Mouse (Mus musculus): ENCODE results near the gene Tenm4. TPM values are rescaled to one million over a fixed set of nuclear protein-coding genes. Genes with fewer than 3 reads are reported as not detected.

The Tenm4 gene
- polyA plus RNA-seq, 1 experiment from 2014 or later, result 11.4 TPM

DNA sequence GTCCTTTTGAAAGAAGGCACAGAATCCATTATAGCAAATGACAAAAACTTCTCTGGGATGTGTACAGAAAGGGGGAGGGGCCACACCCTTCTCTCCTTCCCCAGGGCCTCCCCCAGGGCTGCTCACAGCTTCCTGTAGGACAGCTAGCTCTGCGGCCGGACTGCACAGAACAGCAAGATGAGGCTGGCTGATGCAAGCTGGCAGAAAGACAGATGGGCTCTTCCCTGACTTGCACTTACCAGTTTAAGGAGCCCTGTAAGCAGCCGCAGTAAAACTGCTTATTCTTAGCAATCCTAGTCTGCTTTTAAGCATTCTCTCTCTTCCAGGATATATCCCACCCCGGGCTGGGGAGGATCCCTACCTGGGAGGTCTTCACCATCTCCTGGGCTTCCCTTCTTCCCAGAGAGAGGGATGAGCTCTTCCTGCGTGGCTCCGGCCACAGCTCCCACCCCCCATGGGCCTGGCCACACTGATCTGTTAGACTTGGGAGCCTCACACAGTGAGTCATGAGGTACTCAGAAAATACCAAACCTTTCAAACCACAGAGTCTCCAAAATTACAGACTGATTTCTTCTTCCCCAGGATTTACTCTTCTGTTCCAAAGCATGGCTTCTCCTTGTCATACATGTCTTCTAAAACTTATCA lies 646.1 kb downstream of the Tenm4 start:
- WGBS (ENCODE audit: insufficient replicate concordance), result 23% methylated on average over 6 of the region's 6 CpGs

GRCm38 (mm10) chr7:96818236-96818916 lies 647.3 kb downstream of the Tenm4 start:
- H3K9me3 ChIP-seq (replicated peaks; ENCODE audit: control insufficient read depth, low read length), result no peaks in the 10 kb centered on the region
- no peak overlapping the region for H3K4me3 ChIP-seq (ENCODE audit: low read depth, low read length)
- no peak overlapping the region for H3K27ac ChIP-seq (ENCODE audit: low read depth, low read length)
- H3K9ac ChIP-seq (ENCODE audit: low read depth, low read length), result no peak overlapping the region
- WGBS (ENCODE audit: insufficient replicate concordance), result 81% methylated on average over 6 of the region's 6 CpGs
- ATAC-seq (replicated peaks; ENCODE audit: insufficient number of reproducible peaks, low FRiP score, low TSS enrichment), result no peak
- H3K4me2 ChIP-seq, result no peak overlapping the region
- no peaks in the 10 kb centered on the region for H3K36me3 ChIP-seq (ENCODE audit: control insufficient read depth, insufficient read depth, low read length)
- peaks cover 9% of the 10 kb centered on the region for H3K4me1 ChIP-seq (ENCODE audit: control insufficient read depth, insufficient read depth, low read length)
- no peaks in the 10 kb centered on the region for H3K27me3 ChIP-seq (ENCODE audit: control insufficient read depth, insufficient read depth, low read length)

More for the DNA sequence above, 646.1 kb downstream of the Tenm4 start:
- no peak overlapping the region for H3K4me3 ChIP-seq (ENCODE audit: low read depth, low read length)
- no peaks in the 10 kb centered on the region for H3K36me3 ChIP-seq (ENCODE audit: control insufficient read depth, insufficient read depth, low read length)
- no peak overlapping the region for H3K4me2 ChIP-seq
- H3K9ac ChIP-seq (ENCODE audit: low read depth, low read length), result no peak overlapping the region
- no peaks in the 10 kb centered on the region for H3K27me3 ChIP-seq (ENCODE audit: control insufficient read depth, insufficient read depth, low read length)
- no peaks in the 10 kb centered on the region for H3K9me3 ChIP-seq (replicated peaks; ENCODE audit: control insufficient read depth, low read length)
- peaks cover 12% of the 10 kb centered on the region for H3K4me1 ChIP-seq (ENCODE audit: control insufficient read depth, insufficient read depth, low read length)
- H3K27ac ChIP-seq (ENCODE audit: low read depth, low read length), result no peak overlapping the region
- no peak; the same call in 1 of the 2 replicates for ATAC-seq (replicated peaks; ENCODE audit: insufficient number of reproducible peaks, low FRiP score, low TSS enrichment)

DNA sequence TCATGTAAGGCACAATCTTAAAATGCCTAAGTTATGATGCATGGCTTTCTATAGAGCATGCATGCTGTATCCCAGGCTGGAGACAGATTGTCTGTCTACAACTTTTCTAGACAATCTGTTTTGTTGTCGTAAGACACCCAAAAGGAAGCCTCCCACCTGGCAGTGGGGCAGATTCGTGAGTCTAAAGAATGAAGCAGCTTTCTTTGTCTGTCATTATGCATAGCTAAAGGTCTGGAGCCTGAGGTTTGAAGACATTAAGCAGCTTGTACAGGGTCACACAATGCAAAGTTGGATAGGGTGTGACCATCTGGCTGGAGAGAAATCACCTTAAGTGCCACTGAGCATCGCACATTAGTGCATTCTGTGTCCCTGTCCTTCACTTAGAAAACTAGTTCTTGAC lies 648.5 kb downstream of the Tenm4 start:
- H3K4me1 ChIP-seq (ENCODE audit: control insufficient read depth, insufficient read depth, low read length), result peaks cover 9% of the 10 kb centered on the region
- no peak overlapping the region for H3K27ac ChIP-seq (ENCODE audit: low read depth, low read length)
- H3K9ac ChIP-seq (ENCODE audit: low read depth, low read length), result no peak overlapping the region
- H3K36me3 ChIP-seq (ENCODE audit: control insufficient read depth, insufficient read depth, low read length), result no peaks in the 10 kb centered on the region
- no peak overlapping the region for H3K4me3 ChIP-seq (ENCODE audit: low read depth, low read length)
- H3K4me2 ChIP-seq, result no peak overlapping the region
- WGBS (ENCODE audit: insufficient replicate concordance), result 78% methylated on average over 3 of the region's 3 CpGs
- ATAC-seq (replicated peaks; ENCODE audit: insufficient number of reproducible peaks, low FRiP score, low TSS enrichment), result no peak
- H3K9me3 ChIP-seq (replicated peaks; ENCODE audit: control insufficient read depth, low read length), result no peaks in the 10 kb centered on the region
- H3K27me3 ChIP-seq (ENCODE audit: control insufficient read depth, insufficient read depth, low read length), result no peaks in the 10 kb centered on the region

- no peak overlapping the region for H3K27ac ChIP-seq (ENCODE audit: low read depth, low read length)
- H3K4me3 ChIP-seq (ENCODE audit: low read depth, low read length), result no peak overlapping the region
- H3K27me3 ChIP-seq (ENCODE audit: control insufficient read depth, insufficient read depth, low read length), result no peaks in the 10 kb centered on the region
- 79% methylated on average over 6 of the region's 6 CpGs for WGBS (ENCODE audit: insufficient replicate concordance)
- no peak overlapping the region for H3K9ac ChIP-seq (ENCODE audit: low read depth, low read length)
- H3K4me1 ChIP-seq (ENCODE audit: control insufficient read depth, insufficient read depth, low read length), result peaks cover 9% of the 10 kb centered on the region
- H3K9me3 ChIP-seq (replicated peaks; ENCODE audit: control insufficient read depth, low read length), result no peaks in the 10 kb centered on the region
- no peak for ATAC-seq (replicated peaks; ENCODE audit: insufficient number of reproducible peaks, low FRiP score, low TSS enrichment)
- 0 out of 2 replicates have a peak, but pooled peaks cover 3% of the 10 kb centered on the region for H3K36me3 ChIP-seq (ENCODE audit: control insufficient read depth, insufficient read depth, low read length)
- no peak overlapping the region for H3K4me2 ChIP-seq
Observed at GRCm38 (mm10) chr7:96820343-96820742, 649.3 kb downstream of the Tenm4 start.

- no peak for ATAC-seq (replicated peaks; ENCODE audit: insufficient number of reproducible peaks, low FRiP score, low TSS enrichment)
- Histone ChIP-seq H3K36me3 (ENCODE audit: control insufficient read depth, insufficient read depth, low read length) (peaks cover 3% of the 10 kb centered on the region; the same call in 1 of the 2 replicates), H3K27ac (ENCODE audit: low read depth, low read length) (no peak overlapping the region), H3K9ac (ENCODE audit: low read depth, low read length) (no peak overlapping the region), H3K4me2 (no peak overlapping the region), H3K4me3 (ENCODE audit: low read depth, low read length) (no peak overlapping the region), H3K4me1 (ENCODE audit: control insufficient read depth, insufficient read depth, low read length) (no peaks in the 10 kb centered on the region), H3K27me3 (ENCODE audit: control insufficient read depth, insufficient read depth, low read length) (no peaks in the 10 kb centered on the region), H3K9me3 (replicated peaks; ENCODE audit: control insufficient read depth, low read length) (peaks cover 3% of the 10 kb centered on the region; the same call in 1 of the 2 replicates)
- WGBS (ENCODE audit: insufficient replicate concordance), result 80% methylated on average over 6 of the region's 6 CpGs
Observed at GRCm38 (mm10) chr7:96826101-96826500, 655.1 kb downstream of the Tenm4 start.

GRCm38 (mm10) chr7:96826672-96827071 lies 655.6 kb downstream of the Tenm4 start:
- Histone ChIP-seq H3K4me2 (no peak overlapping the region), H3K27me3 (ENCODE audit: control insufficient read depth, insufficient read depth, low read length) (no peaks in the 10 kb centered on the region), H3K4me1 (ENCODE audit: control insufficient read depth, insufficient read depth, low read length) (no peaks in the 10 kb centered on the region), H3K9me3 (replicated peaks; ENCODE audit: control insufficient read depth, low read length) (peaks cover 3% of the 10 kb centered on the region; the same call in 1 of the 2 replicates), H3K9ac (ENCODE audit: low read depth, low read length) (no peak overlapping the region), H3K4me3 (ENCODE audit: low read depth, low read length) (no peak overlapping the region), H3K27ac (ENCODE audit: low read depth, low read length) (no peak overlapping the region), H3K36me3 (ENCODE audit: control insufficient read depth, insufficient read depth, low read length) (peaks cover 3% of the 10 kb centered on the region; the same call in 1 of the 2 replicates)
- WGBS (ENCODE audit: insufficient replicate concordance), result 90% methylated on average over 6 of the region's 6 CpGs
- no peak for ATAC-seq (replicated peaks; ENCODE audit: insufficient number of reproducible peaks, low FRiP score, low TSS enrichment)

- Histone ChIP-seq H3K36me3 (ENCODE audit: control insufficient read depth, insufficient read depth, low read length) (no peaks in the 10 kb centered on the region; the same call in 1 of the 2 replicates), H3K4me2 (no peak overlapping the region), H3K9me3 (replicated peaks; ENCODE audit: control insufficient read depth, low read length) (peaks cover 3% of the 10 kb centered on the region; the same call in 1 of the 2 replicates), H3K27me3 (ENCODE audit: control insufficient read depth, insufficient read depth, low read length) (no peaks in the 10 kb centered on the region), H3K4me1 (ENCODE audit: control insufficient read depth, insufficient read depth, low read length) (no peaks in the 10 kb centered on the region), H3K9ac (ENCODE audit: low read depth, low read length) (no peak overlapping the region), H3K4me3 (ENCODE audit: low read depth, low read length) (no peak overlapping the region), H3K27ac (ENCODE audit: low read depth, low read length) (no peak overlapping the region)
- WGBS (ENCODE audit: insufficient replicate concordance), result 46% methylated on average over 9 of the region's 9 CpGs
- no peak for ATAC-seq (replicated peaks; ENCODE audit: insufficient number of reproducible peaks, low FRiP score, low TSS enrichment)
Observed at GRCm38 (mm10) chr7:96832551-96832950, 661.5 kb downstream of the Tenm4 start.

- WGBS (ENCODE audit: insufficient replicate concordance), result 56% methylated on average over 3 of the region's 3 CpGs
- H3K4me3 ChIP-seq (ENCODE audit: low read depth, low read length), result no peak overlapping the region
- H3K9ac ChIP-seq (ENCODE audit: low read depth, low read length), result no peak overlapping the region
- H3K27ac ChIP-seq (ENCODE audit: low read depth, low read length), result no peak overlapping the region
- no peak for ATAC-seq (replicated peaks; ENCODE audit: insufficient number of reproducible peaks, low FRiP score, low TSS enrichment)
- no peaks in the 10 kb centered on the region; the same call in 1 of the 2 replicates for H3K36me3 ChIP-seq (ENCODE audit: control insufficient read depth, insufficient read depth, low read length)
- no peaks in the 10 kb centered on the region for H3K27me3 ChIP-seq (ENCODE audit: control insufficient read depth, insufficient read depth, low read length)
- no peaks in the 10 kb centered on the region for H3K4me1 ChIP-seq (ENCODE audit: control insufficient read depth, insufficient read depth, low read length)
- H3K9me3 ChIP-seq (replicated peaks; ENCODE audit: control insufficient read depth, low read length), result peaks cover 3% of the 10 kb centered on the region; the same call in 1 of the 2 replicates
- no peak overlapping the region for H3K4me2 ChIP-seq
Observed at GRCm38 (mm10) chr7:96833012-96833411, 662.0 kb downstream of the Tenm4 start.

Data from heart, embryonic 11.5 days (tissue).